Mouse (Mus musculus) cerebral cortex, adult 2 months (tissue): ENCODE measurements around the gene Nppc.

ENCODE experiments used
- WGBS: fragments of 180-500 bp; shearing (Covaris S2); methylation state at CpG from one replicate; pipeline ENCODE4 v1.1.7; 2018; 5-methylcytosine and 5-hydroxymethylcytosine counted together

Gene Nppc

DNA sequence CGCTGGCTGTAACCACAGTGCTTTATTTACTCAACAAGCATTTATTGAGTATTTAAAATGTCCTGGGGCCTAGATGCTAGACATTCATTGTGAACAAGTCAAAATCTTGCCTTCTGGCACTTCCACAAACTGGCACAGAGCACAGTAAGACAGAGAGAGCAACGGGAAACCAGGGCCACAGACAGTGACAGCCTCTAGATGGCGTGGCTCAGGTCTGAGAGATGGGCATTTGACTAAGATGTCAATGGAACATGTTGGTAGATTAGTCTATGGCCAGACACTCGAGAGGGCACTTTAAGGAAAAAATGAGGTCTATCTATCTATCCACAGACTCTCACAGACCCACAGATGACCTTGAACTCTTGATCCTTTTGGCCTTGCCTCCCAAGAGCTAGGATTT lies 17.7 kb downstream of the Nppc start:
- WGBS = 79% methylated on average over 4 of the region's 4 CpGs

DNA sequence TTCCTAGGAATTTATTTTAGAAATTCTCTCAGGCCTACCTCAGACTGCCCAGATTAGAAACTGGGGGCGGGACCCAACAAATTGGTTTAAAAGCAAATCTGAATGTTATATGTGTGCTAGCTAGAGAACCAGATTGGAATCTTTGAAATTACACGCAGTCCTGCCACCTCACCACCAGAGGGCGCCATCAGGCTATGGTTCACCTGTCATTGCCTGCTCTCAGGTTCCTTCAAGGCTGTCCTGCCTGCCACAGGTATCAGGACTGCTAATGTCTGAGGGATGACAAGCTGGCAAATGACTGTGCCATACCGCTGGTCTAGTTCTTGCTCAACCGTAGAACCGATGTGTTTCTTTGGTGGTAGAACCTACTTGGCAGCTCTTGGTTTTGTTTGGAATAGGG lies 20.1 kb downstream of the Nppc start:
- WGBS = 13% methylated on average over 6 of the region's 6 CpGs

DNA sequence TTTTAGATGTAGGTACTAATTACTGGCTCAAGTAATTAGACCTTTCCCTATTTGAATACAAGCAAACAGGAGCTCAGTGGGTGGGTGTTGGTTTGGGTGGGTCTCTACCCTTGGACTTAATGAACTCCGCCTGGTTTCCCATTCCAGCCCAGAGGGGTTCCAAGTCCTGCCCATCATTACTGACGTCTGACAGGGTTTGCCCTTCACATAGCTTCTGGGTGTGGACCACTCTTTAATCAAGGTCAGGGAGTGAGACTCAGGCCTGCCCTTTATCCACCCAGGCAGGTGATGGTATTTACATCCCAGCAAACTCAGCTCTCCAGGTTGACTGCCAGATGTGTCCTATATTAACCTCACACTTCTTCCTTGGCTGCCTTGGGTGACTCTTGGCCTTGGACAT lies 22.9 kb downstream of the Nppc start:
- WGBS = 76% methylated on average over 2 of the region's 2 CpGs

DNA sequence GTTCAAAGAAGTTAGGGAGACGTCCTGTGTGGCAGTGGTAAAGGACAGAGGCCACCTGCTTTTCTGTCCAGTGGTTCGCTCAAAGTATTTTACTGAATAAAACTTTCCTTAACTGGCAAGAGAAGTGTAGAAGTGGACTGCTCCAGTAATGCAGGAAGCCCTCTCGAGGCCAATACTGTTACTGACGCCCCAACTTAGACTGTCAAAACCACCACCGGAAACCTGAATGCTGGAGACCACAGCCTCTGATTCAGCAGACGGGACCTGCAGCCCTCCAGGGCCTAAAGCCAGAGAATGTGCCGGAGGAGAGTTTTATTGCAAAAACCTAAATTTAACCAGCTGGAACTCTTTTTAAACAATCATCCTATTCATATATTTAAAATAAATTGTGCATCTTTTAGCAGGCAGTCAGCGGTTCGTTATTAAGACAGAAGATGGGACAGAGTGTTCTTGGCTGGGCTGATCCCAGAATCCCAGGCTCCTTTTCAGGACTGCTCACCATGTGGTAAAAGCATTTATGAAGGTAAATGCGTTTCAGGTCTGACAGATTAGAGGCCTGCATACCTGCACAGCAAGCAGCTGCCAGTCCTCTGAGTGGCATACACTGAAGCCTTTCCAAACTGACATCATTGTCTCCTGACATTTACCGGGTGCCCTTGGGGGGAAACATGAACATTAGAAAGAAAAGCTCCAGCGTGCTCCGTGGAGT lies 27.1 kb downstream of the Nppc start:
- WGBS = 63% methylated on average over 13 of the region's 13 CpGs

DNA sequence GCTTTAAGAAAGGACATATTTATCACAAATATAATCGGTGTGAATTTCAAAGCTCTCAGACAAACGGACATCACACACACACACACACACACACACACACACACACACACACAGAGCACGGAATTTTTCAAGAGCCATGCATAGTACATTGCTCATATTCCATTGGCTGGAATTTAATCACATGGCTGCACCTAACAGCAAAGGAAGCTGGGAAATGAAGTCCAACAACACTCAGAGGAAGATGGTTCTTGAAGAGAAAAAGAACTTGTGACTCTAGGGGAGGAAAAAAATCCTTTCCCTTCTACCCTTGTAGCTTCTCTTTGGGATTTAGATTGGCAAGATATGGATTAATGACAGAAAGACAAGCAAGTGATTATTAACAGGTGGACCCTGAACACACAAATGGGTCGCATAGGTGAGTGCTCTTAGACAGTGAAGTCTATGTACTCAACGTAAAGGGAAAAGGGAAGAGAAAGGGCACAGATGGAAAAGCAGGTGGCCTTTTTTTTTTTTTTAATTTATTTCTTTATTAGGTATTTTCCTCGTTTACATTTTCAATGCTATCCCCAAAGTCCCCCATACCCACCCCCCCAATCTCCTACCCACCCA lies 35.5 kb downstream of the Nppc start:
- 53% methylated on average over 6 of the region's 6 CpGs for WGBS

DNA sequence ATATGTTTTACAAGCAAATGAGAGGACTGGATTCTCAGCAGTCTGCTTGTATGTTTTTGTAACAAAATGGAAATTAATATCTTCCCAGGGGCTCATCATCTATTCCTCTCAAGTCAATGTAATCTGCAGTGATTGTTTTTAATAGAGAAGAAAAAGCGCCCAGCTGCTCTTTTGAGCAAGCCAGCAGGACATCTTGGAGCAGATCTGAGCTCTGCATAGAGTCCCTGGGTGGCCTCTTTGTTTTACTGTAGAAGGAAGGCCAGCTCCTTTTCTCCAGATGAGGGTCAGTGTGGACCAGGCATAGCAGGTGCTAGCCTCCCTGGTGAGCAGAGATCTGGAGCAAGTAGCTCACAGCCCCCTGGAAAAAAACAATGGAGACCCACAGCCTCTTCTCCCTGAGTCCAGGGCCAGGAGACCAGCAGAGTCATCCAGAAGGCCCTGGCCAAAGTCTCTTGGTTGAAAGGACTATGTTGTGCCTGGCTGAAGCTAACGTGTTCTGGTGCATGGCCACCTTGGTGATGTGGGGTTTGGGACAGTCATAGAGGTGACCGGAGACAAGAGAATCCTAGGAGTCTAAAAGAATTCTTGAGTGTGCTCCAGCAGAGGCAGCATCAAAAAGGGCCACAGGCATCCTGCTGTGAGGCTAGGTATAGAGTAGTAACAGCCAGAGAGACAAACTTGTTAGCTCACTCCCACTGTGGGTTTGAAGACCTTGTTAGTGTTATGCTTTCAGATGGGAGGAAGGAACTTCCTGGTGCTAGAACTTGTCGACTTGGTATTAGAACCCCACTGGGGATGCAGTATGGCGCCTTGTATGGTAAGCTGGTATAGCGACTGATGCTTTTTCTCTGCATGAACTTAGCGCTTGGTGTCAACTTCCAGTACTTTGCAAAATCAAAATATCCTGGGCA lies 36.3 kb downstream of the Nppc start:
- 62% methylated on average over 7 of the region's 7 CpGs for WGBS

DNA sequence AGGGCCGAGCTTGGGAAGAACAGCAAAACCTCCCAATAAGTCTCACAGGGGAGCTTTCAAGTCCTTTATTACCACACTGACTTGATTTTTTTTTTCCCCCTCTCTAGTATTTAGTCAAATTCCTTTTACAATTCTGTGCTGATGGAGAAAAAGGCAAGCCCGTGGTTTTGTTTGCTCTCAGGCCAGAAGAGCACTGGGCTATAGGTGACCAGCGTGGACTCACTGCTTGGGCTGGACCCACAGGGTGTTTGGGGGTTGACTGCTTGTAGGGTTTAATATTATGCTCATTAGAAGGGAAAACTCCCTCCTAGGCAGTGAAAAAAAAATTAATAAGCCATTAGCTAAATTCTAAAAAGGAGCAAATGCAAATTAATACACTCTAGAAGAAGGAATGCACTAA lies 36.9 kb downstream of the Nppc start:
- WGBS = 70% methylated on average over 3 of the region's 3 CpGs

DNA sequence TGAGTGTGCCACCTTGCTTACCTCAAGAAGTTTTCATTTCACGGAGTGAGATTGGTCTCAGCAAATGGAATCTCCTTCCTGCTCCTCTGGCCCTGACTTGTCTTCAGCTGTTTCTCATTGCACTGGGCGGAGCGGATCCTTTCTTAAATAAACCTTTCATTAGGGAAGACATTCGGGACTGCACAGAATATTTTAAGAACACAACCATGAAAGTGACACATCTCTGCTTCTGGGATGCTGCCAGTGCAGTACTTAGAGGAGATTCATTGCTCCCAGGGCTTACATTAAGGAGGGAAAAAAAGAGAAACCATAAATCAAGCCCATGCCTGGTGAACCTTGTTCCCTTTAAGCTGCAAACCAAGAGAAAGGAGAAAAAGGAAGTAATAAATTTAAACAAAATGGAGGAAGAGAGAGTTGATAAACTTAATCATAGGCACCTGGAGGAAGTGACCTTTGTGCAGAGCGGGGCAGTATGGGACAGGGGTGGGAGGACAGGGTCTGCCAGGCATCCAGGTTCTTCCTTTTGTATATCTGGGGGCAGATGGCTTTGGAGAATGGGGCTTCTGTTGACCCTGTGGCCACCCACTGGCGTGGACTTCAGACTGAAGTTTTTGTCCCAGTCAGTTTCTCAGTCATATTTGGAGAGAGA lies 37.5 kb downstream of the Nppc start:
- WGBS = 64% methylated on average over 6 of the region's 6 CpGs

DNA sequence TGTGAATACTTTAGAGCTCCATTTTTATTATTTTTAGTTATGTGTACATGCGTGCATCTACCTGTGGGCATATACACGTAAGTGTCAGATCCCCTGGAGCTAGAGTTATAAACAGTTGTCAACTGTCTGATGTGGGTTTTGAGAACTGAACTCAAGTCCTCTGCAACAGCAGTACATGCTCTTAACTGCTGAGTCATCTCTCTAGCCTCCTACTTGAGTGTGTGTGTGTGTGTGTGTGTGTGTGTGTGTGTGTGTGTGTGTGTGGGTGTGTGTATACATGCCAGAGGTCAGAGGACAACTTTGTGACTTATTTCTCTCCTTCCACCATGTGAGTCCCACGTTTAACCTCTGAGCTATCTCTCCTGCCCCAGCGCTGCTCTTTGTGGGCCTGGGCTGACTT lies 39.8 kb downstream of the Nppc start:
- WGBS = 90% methylated on average over 4 of the region's 4 CpGs

DNA sequence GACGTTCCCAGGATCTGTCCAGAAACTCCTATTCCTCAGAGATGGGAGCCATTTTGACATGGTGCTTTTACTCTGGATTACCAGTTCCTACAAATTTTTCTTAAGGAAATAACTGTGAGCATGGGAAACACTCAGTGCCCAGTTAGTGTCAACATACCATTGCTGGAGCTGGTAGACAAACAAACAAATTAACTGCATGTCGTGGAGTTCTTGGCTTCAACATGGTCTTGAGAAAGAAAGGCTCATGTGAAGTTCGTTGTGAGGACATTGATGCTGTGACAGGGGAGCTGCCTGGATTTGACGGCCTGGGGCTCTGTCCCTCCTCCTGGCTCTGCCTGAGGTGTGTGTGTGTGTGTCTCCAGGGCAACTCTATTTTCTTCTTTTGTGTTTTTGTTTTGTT lies 40.4 kb downstream of the Nppc start:
- 64% methylated on average over 4 of the region's 4 CpGs for WGBS

DNA sequence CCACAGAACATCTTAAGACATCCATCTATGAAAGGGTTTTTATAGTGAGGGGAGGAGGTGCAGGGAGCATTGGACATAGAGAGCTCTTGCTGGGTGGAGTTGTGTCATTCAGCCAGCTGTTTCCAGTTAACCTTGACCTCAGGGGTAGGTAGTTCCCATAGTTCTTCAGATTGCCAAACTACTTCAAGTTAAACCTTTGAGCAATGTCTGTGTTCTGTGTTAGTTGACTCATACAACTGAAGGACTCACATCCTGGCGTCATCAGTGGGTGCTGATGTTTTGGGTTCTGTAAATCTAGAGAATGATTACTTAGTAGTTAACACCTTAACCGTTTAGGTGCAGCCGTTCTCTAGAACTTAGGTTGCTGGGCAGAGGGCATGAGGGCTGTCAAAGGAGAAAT lies 42.1 kb downstream of the Nppc start:
- WGBS = 83% methylated on average over 3 of the region's 3 CpGs

DNA sequence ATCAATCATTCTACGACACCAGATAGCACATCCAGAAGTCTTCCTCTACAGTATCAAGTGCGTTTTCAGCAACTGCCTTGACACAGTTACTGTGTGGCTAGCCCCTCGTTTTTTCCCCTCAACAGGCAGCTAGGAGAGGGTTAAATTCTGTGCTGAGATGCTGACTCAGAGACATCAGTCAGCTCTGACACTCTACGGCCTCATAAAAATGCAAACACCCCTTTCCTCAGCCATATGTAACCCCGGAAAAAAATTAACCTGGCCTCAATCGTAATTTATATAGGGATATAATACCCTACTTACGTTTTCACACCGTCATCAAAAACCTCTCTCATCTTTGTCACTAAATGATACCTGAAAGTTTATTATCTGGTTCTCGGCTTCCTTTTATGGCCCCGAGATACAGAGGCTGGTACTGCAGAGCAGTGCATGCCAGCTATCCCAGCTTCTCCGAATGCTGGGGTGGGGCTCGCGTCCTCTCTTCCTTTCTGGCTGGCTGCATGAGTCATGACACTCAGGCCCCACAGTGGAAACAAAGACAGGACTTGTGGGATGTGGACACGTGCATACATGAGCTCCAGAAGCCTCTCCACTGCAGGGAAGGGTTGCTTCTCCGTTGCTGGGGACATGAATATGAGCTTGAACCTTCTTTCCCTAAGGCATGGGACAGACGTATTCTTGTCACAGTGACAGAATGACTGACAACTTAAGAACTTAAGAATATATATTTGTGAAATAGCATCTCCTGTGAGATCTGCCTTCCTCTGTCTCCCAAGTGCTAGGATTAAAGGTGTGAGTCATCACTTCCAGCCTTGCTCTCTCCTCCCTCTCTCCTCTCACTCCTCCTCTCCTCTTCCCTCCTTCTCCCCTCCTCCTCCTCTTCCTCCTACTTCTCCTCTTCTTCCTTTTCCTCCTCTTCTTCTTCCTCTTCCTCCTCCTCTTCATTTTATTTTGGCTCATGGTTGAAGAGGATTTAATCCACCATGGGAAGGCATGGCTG lies 47.1 kb downstream of the Nppc start:
- 61% methylated on average over 16 of the region's 16 CpGs for WGBS

DNA sequence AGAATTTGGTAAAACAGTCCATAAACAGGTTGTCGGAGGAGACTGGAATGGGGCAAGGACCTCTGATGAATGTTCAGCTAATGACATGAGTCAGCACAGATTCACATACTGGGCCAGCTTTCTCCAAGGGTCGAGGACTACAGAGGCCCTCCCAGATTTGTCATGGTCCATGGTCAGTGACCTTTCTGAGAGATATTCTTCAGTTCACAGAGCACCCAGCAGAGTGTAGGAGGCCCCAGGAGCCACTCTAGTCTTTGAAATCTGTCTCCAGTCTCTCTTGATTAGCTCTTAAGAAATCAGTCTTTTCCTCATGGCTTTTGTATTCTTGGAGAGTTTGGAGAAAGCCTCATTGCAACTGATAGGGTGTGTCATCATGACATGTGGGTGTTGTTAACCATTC lies 48.1 kb downstream of the Nppc start:
- 93% methylated on average over 2 of the region's 2 CpGs for WGBS

DNA sequence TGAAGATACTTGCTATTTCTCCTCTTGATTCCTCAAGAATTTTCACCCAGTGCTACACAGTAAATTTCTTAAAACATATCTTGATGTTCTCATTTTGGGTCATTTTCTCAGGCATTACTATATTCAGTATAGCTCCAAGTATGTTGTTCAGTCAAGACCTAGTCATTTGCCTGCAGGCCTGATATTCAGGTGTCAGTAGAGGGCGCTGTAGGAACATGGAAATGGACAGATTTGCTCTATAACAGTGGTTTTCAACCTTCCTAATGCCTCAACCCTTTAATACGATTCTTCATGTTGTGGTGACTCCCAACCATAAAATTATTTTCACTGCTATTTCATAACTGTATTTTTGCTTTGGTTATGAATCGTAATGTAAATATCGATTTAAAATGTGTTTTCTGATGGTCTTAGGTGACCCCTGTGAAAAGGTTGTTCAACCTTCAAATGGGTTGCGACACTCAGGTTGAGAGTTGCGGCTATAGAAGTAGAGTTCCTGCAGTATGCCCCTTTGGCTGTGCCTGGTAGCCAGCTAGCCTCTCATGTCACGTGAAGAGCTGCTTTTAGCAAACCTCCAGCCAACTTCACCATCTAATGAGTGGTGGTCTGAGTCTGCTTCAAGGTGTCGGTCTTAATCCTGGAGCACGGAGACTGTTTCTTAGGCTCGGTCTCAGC lies 51.8 kb downstream of the Nppc start:
- WGBS = 63% methylated on average over 10 of the region's 10 CpGs
